Mouse (Mus musculus) heart, embryonic 13.5 days (tissue): ENCODE measurements around the gene Nudt22. TPM values are rescaled to one million over a fixed set of nuclear protein-coding genes. Genes with fewer than 3 reads are reported as not detected.

ENCODE experiments used
- ATAC-seq: fragments of 200-750 bp; cut with Nextera tagmentation; 2 replicates; pipeline ENCODE4 v1.8.0; 2017; ENCODE audit warnings: moderate TSS enrichment; ENCODE audit not compliant: insufficient number of reproducible peaks, low FRiP score, low TSS enrichment; ENCODE audit errors: extremely low read depth
- H3K27ac ChIP-seq: fragments of 300-500 bp; sonication (generic); replicated peaks from 2 replicates; pipeline ENCODE4 v1.5.1; 2015; ENCODE audit warnings: moderate library complexity, mild to moderate bottlenecking, inconsistent platforms
- H3K27me3 ChIP-seq: fragments of 300-500 bp; sonication (generic); replicated peaks from 2 replicates; pipeline ENCODE4 v1.6.1; 2015; ENCODE audit warnings: mild to moderate bottlenecking, inconsistent platforms
- H3K36me3 ChIP-seq: fragments of 300-500 bp; sonication (generic); 2 replicates; pipeline ENCODE4 v1.6.1; 2015; ENCODE audit warnings: mild to moderate bottlenecking, inconsistent platforms
- H3K4me1 ChIP-seq: fragments of 300-500 bp; sonication (generic); 2 replicates; pipeline ENCODE4 v1.6.1; 2015; ENCODE audit warnings: inconsistent platforms
- H3K4me2 ChIP-seq: fragments of 300-500 bp; sonication (generic); 2 replicates; pipeline ENCODE4 v1.6.1; 2015; ENCODE audit warnings: inconsistent platforms, mild to moderate bottlenecking, moderate library complexity
- H3K4me3 ChIP-seq: fragments of 300-500 bp; sonication (generic); 2 replicates; pipeline ENCODE4 v1.5.1; 2015; ENCODE audit warnings: moderate library complexity, mild to moderate bottlenecking, inconsistent platforms
- H3K9ac ChIP-seq: fragments of 300-500 bp; sonication (generic); 2 replicates; pipeline ENCODE4 v1.6.1; 2015; ENCODE audit warnings: inconsistent platforms, mild to moderate bottlenecking, moderate library complexity
- H3K9me3 ChIP-seq: fragments of 300-500 bp; sonication (generic); 2 replicates; pipeline ENCODE4 v1.6.1; 2016; ENCODE audit warnings: inconsistent platforms
- WGBS: fragments of 180-500 bp; shearing (Covaris S2); methylation state at CpG from one replicate; pipeline ENCODE4 v1.1.7; 2015; ENCODE audit warnings: mixed read lengths; 5-methylcytosine and 5-hydroxymethylcytosine counted together
- polyA plus RNA-seq: library from polyadenylated mRNA; unstranded; fragments of >200 nt; fragmentation: Nextera tagmentation; extraction: Ambion mirVana; gene quantifications from 2 replicates; pipeline ENCODE4 v1.2.1, GENCODE M21; 2015

The Nudt22 gene
- polyA plus RNA-seq, 1 experiment from 2014 or later, result 23.3 TPM

GRCm38 (mm10) chr19:6952712-6953037, 43.2 kb downstream of the Nudt22 start:
- Histone ChIP-seq H3K4me1 (peaks cover 46% of the 10 kb centered on the region), H3K36me3 (peaks cover 43% of the 10 kb centered on the region), H3K4me3 (peak overlapping the region; percentile 63), H3K27me3 (no peaks in the 10 kb centered on the region), H3K9ac (peak overlapping the region; percentile 86), H3K4me2 (peak overlapping the region; percentile 91), H3K9me3 (no peaks in the 10 kb centered on the region), H3K27ac (peak overlapping the region; percentile 97)
- ATAC-seq, result no peak
- 4% methylated on average over 3 of the region's 3 CpGs for WGBS

GRCm38 (mm10) chr19:6951994-6952711, 43.8 kb downstream of the Nudt22 start:
- peak overlapping the region; percentile 91 for H3K4me2 ChIP-seq
- peak; percentile 35; the same call in 1 of the 2 replicates for ATAC-seq
- no peaks in the 10 kb centered on the region for H3K9me3 ChIP-seq
- H3K36me3 ChIP-seq, result peaks cover 39% of the 10 kb centered on the region
- WGBS, result 1% methylated on average over 31 of the region's 31 CpGs
- H3K4me3 ChIP-seq, result peak overlapping the region; percentile 63
- H3K27me3 ChIP-seq, result no peaks in the 10 kb centered on the region
- peak overlapping the region; percentile 97 for H3K27ac ChIP-seq
- peaks cover 46% of the 10 kb centered on the region for H3K4me1 ChIP-seq
- peak overlapping the region; percentile 86 for H3K9ac ChIP-seq

GRCm38 (mm10) chr19:6951381-6951968, 44.4 kb downstream of the Nudt22 start:
- Histone ChIP-seq H3K36me3 (peaks cover 38% of the 10 kb centered on the region), H3K27ac (peak overlapping the region; percentile 97), H3K9ac (peak overlapping the region; percentile 86), H3K4me2 (peak overlapping the region; percentile 91), H3K4me1 (peaks cover 46% of the 10 kb centered on the region), H3K27me3 (no peaks in the 10 kb centered on the region), H3K4me3 (peak overlapping the region; percentile 63), H3K9me3 (no peaks in the 10 kb centered on the region)
- ATAC-seq, result peak; percentile 52
- 0% methylated on average over 35 of the region's 35 CpGs for WGBS

GRCm38 (mm10) chr19:6950613-6951153, 45.2 kb downstream of the Nudt22 start:
- peak overlapping the region; percentile 91 for H3K4me2 ChIP-seq
- H3K27me3 ChIP-seq, result no peaks in the 10 kb centered on the region
- H3K9me3 ChIP-seq, result no peaks in the 10 kb centered on the region
- WGBS, result 1% methylated on average over 28 of the region's 28 CpGs
- peaks cover 37% of the 10 kb centered on the region for H3K36me3 ChIP-seq
- ATAC-seq, result no peak
- peaks cover 41% of the 10 kb centered on the region for H3K4me1 ChIP-seq
- peak overlapping the region; percentile 97 for H3K27ac ChIP-seq
- peak overlapping the region; percentile 86 for H3K9ac ChIP-seq
- peak overlapping the region; percentile 63 for H3K4me3 ChIP-seq

GRCm38 (mm10) chr19:6949951-6950350, 46.0 kb downstream of the Nudt22 start:
- H3K4me1 ChIP-seq, result peaks cover 34% of the 10 kb centered on the region
- H3K9me3 ChIP-seq, result no peaks in the 10 kb centered on the region
- H3K27me3 ChIP-seq, result no peaks in the 10 kb centered on the region
- peaks cover 37% of the 10 kb centered on the region for H3K36me3 ChIP-seq
- peak overlapping the region; percentile 86 for H3K9ac ChIP-seq
- WGBS, result 60% methylated on average over 5 of the region's 5 CpGs
- H3K27ac ChIP-seq, result peak overlapping the region; percentile 97
- peak overlapping the region; percentile 63 for H3K4me3 ChIP-seq
- no peak for ATAC-seq
- peak overlapping the region; percentile 91 for H3K4me2 ChIP-seq

- no peak for ATAC-seq
- Histone ChIP-seq H3K27me3 (no peaks in the 10 kb centered on the region), H3K4me3 (no peak overlapping the region), H3K9me3 (no peaks in the 10 kb centered on the region), H3K36me3 (peaks cover 37% of the 10 kb centered on the region), H3K4me2 (no peak overlapping the region), H3K9ac (peak overlapping the region; percentile 86), H3K27ac (no peak overlapping the region), H3K4me1 (peaks cover 30% of the 10 kb centered on the region)
- WGBS, result 88% methylated on average over 5 of the region's 5 CpGs
Observed at GRCm38 (mm10) chr19:6949532-6949931, 46.4 kb downstream of the Nudt22 start.

GRCm38 (mm10) chr19:6948186-6948585, 47.7 kb downstream of the Nudt22 start:
- 78% methylated on average over 4 of the region's 4 CpGs for WGBS
- H3K9ac ChIP-seq, result no peak overlapping the region
- no peak overlapping the region for H3K4me3 ChIP-seq
- H3K27ac ChIP-seq, result no peak overlapping the region
- peaks cover 30% of the 10 kb centered on the region for H3K36me3 ChIP-seq
- H3K4me1 ChIP-seq, result peaks cover 25% of the 10 kb centered on the region
- no peak overlapping the region for H3K4me2 ChIP-seq
- no peaks in the 10 kb centered on the region for H3K9me3 ChIP-seq
- H3K27me3 ChIP-seq, result no peaks in the 10 kb centered on the region
- no peak for ATAC-seq

GRCm38 (mm10) chr19:6947742-6948141, 48.2 kb downstream of the Nudt22 start:
- no peak overlapping the region for H3K27ac ChIP-seq
- no peaks in the 10 kb centered on the region for H3K9me3 ChIP-seq
- peaks cover 30% of the 10 kb centered on the region for H3K36me3 ChIP-seq
- H3K4me3 ChIP-seq, result no peak overlapping the region
- no peak for ATAC-seq
- H3K9ac ChIP-seq, result no peak overlapping the region
- WGBS, result 43% methylated on average over 4 of the region's 4 CpGs
- H3K4me2 ChIP-seq, result no peak overlapping the region
- H3K27me3 ChIP-seq, result no peaks in the 10 kb centered on the region
- peaks cover 25% of the 10 kb centered on the region for H3K4me1 ChIP-seq

- H3K9ac ChIP-seq, result no peak overlapping the region
- H3K36me3 ChIP-seq, result peaks cover 30% of the 10 kb centered on the region
- no peak overlapping the region for H3K4me3 ChIP-seq
- no peak for ATAC-seq
- H3K9me3 ChIP-seq, result no peaks in the 10 kb centered on the region
- no peaks in the 10 kb centered on the region for H3K27me3 ChIP-seq
- peaks cover 30% of the 10 kb centered on the region for H3K4me1 ChIP-seq
- no peak overlapping the region for H3K4me2 ChIP-seq
- 93% methylated on average over 6 of the region's 6 CpGs for WGBS
- no peak overlapping the region for H3K27ac ChIP-seq
Observed at GRCm38 (mm10) chr19:6943709-6944108, 52.2 kb downstream of the Nudt22 start.
